Mouse (Mus musculus) frontal cortex, postnatal 36 days (tissue): Measurements from ENCODE around the gene Tango2.
A peak's percentile ranks its signal among the peaks of the same experiment; 100 is the strongest.

Source experiments
- DNase-seq, 2 experiments: peaks; one replicate each; pipeline ENCODE4 v3.0.0; 2022; ENCODE audit warnings: low spot score in 2 of 2

The Tango2 gene

GRCm38 (mm10) chr16:18383045-18383726, 35.3 kb upstream of the Tango2 start:
- DNase-seq = no peak

GRCm38 (mm10) chr16:18381621-18382258, 33.8 kb upstream of the Tango2 start:
- no peak for DNase-seq

GRCm38 (mm10) chr16:18380495-18381063, 32.7 kb upstream of the Tango2 start:
- DNase-seq = no peak

GRCm38 (mm10) chr16:18379338-18380001, 31.6 kb upstream of the Tango2 start:
- no peak for DNase-seq

- DNase-seq = no peak
These were observed 30.6 kb upstream of the Tango2 start for GRCm38 (mm10) chr16:18378489-18378888.

GRCm38 (mm10) chr16:18377203-18377602, 29.3 kb upstream of the Tango2 start:
- no peak for DNase-seq

GRCm38 (mm10) chr16:18376297-18376954, 28.5 kb upstream of the Tango2 start:
- no peak for DNase-seq

GRCm38 (mm10) chr16:18373632-18374031, 25.7 kb upstream of the Tango2 start:
- DNase-seq = no peak

GRCm38 (mm10) chr16:18370197-18370596, 22.3 kb upstream of the Tango2 start:
- no peak for DNase-seq

GRCm38 (mm10) chr16:18366849-18367248, 18.9 kb upstream of the Tango2 start:
- no peak for DNase-seq

- no peak for DNase-seq
These were observed 15.0 kb upstream of the Tango2 start for GRCm38 (mm10) chr16:18362948-18363347.

GRCm38 (mm10) chr16:18360151-18360805, 12.4 kb upstream of the Tango2 start:
- DNase-seq = peak in 1 of 2 experiments; percentile 29

- DNase-seq = no peak
These were observed 10.1 kb upstream of the Tango2 start for GRCm38 (mm10) chr16:18357977-18358376.

- DNase-seq = no peak
These were observed 9.1 kb upstream of the Tango2 start for GRCm38 (mm10) chr16:18356961-18357360.

GRCm38 (mm10) chr16:18353106-18353505, 5.2 kb upstream of the Tango2 start:
- no peak for DNase-seq

- DNase-seq = peak in 1 of 2 experiments; percentile 55
These were observed 3.6 kb upstream of the Tango2 start for GRCm38 (mm10) chr16:18351313-18352055.

GRCm38 (mm10) chr16:18349761-18350325, 1.9 kb upstream of the Tango2 start:
- no peak for DNase-seq

- DNase-seq = peak in 1 of 2 experiments; percentile 37
These were observed 785 bp upstream of the Tango2 start for GRCm38 (mm10) chr16:18348601-18349175.

- peak; percentile 84 to 90 for DNase-seq
These were observed 2.7 kb downstream of the Tango2 start for GRCm38 (mm10) chr16:18345243-18345642.

- DNase-seq = peak; percentile 98 to 99
These were observed 4.1 kb downstream of the Tango2 start for GRCm38 (mm10) chr16:18343778-18344177.
